Mouse (Mus musculus): ENCODE measurements around the gene Tex22.

The Tex22 gene

DNA sequence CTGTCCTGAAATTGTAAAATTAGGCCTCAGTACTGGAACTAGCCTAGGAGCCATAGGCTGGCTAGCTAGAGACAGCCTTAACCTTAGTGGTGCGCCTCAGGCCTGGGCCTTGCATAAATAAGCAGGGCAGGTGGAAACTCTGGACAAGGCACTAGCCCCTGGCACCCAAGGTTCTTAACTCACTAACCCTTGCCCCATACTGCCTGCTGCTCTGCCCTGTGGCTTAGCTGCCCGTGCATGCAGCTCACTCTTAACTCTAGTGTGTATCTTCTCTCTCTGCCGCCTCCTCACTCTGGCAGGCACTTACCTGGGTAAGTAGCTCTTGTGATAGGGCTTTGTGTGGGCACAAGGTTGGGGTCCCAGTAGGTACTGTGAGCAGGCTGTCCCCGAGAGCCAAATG is 60.2 kb downstream of the Tex22 start:
- no peak for DNase-seq (ENCODE audit: low read depth, low spot score)
- peaks cover 4% of the 10 kb centered on the region for H3K36me3 ChIP-seq (ENCODE audit: control insufficient read depth, insufficient read depth, low read length, poor library complexity, severe bottlenecking)
- H3K27me3 ChIP-seq (ENCODE audit: control insufficient read depth, insufficient read depth, low read length, poor library complexity, severe bottlenecking), result no peaks in the 10 kb centered on the region

DNA sequence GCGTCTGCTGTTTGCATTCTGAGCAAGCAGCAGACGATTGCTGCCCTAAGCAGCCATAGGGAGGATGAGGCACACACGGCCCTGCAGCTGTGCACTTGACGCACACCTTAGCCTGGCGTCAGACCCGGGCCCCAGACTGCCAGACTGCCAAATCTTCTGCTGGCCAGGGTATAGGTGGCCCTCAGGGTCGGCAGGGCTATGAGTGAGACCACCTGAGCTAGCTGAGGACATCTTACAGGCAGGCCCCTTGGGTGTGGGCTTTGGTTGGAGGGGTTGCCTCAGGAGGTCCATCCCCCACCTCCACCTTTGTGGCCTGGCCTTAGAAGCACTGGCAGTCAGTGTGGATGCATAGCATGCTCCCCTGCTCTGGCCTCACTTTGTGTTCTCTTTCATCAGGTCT is 61.1 kb downstream of the Tex22 start:
- Histone ChIP-seq H3K27me3 (ENCODE audit: control insufficient read depth, insufficient read depth, low read length, poor library complexity, severe bottlenecking) (no peaks in the 10 kb centered on the region), H3K36me3 (ENCODE audit: control insufficient read depth, insufficient read depth, low read length, poor library complexity, severe bottlenecking) (peaks cover 4% of the 10 kb centered on the region)
- DNase-seq (ENCODE audit: low read depth, low spot score), result no peak

DNA sequence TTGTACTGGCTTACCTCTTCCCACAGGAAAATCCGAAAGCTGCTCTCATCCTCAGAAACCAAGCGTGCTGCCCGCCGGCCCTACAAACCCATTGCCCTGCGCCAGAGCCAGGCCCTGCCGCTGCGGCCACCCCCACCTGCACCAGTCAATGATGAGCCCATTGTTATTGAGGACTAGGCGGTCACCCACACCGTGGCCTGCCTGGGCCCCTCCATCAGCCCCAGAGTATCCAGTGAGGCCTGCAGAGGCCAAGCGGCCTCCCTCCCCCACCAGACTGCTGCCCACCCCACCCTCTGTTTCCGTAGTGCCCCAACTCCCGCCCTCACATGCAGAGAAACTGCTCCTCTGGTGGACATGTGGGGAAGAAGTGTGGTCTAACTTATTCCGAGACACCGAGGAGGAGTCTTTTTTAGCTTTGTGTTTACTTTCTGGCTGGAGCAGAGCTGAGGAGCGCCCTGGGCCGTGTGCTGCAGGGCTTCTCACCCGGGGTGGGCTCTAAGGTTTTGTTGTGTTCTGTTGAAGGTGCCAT is 62.3 kb downstream of the Tex22 start:
- Histone ChIP-seq H3K36me3 (ENCODE audit: control insufficient read depth, insufficient read depth, low read length, poor library complexity, severe bottlenecking) (peaks cover 4% of the 10 kb centered on the region; the same call in 1 of the 2 replicates), H3K27me3 (ENCODE audit: control insufficient read depth, insufficient read depth, low read length, poor library complexity, severe bottlenecking) (no peaks in the 10 kb centered on the region)
- no peak for DNase-seq (ENCODE audit: low read depth, low spot score)

DNA sequence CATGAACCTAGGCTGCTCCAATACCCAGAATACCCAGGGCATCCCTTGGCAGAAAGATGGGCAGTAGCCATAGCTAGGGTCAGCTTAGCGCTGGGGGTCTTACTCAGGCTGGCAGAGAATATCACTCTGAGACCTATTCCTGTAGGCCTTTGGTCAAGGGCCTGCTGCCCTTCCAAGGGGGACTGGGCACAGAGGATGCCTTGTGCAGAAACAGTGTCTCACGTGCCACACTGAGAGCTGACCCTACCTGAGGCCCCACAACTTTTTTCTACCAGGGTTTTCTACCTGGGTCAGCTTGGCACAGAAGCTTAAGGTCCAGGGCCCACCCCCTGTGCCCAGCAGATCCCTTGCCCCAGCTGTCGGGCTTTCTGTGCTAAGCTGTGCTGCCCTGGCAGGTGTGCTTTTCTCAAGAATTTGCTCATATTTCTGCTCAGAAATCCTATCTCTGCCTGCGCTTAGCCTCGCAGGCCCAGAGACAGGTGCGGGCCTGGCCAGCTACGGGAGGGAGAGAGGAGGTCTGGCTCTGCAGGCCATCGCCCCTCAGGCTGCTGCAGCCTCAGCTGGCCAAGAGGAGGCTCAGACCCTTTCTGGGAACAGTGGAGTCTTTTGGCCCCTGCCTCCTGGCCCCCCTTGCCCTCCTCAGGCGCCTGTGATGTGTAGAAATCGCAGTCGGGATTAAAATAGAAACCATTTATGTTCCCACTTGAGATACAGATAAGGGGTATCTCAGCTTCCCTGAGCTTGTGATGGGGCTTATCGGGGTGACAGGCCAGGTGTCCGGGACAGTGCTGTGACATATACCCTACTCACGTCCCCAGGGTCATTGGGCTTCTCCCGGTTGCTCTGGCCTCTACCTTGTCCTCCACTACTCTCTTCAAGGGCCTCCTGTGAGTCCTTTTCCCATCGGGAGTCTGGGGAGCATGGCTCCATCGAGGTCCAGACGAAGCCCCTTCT is 63.2 kb downstream of the Tex22 start:
- DNase-seq (ENCODE audit: low read depth, low spot score), result no peak
- Histone ChIP-seq H3K27me3 (ENCODE audit: control insufficient read depth, insufficient read depth, low read length, poor library complexity, severe bottlenecking) (no peaks in the 10 kb centered on the region), H3K36me3 (ENCODE audit: control insufficient read depth, insufficient read depth, low read length, poor library complexity, severe bottlenecking) (peaks cover 4% of the 10 kb centered on the region; the same call in 1 of the 2 replicates)

DNA sequence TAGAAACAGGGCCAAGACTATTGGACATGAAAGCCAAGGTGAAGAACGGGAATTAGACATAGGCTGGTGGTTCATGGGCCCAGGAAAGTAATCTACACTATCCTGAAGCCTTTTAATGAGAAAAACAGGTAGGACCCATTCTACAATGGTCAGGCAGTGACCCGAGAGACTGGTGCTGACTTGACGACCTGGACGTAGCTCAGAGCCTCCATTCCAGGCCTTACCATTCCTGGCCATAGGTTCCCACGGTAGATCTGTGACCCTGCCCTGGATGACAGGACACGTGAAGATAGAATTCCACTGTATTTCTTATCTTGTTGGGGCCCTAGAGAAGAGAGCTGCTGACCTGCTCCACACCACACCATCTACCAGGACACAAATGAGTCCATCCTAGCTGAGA is 64.0 kb downstream of the Tex22 start:
- DNase-seq (ENCODE audit: low read depth, low spot score), result no peak
- H3K36me3 ChIP-seq (ENCODE audit: control insufficient read depth, insufficient read depth, low read length, poor library complexity, severe bottlenecking), result peaks cover 4% of the 10 kb centered on the region; the same call in 1 of the 2 replicates
- no peaks in the 10 kb centered on the region for H3K27me3 ChIP-seq (ENCODE audit: control insufficient read depth, insufficient read depth, low read length, poor library complexity, severe bottlenecking)
